Mouse (Mus musculus): ENCODE data around the gene Slc29a3.

DNA sequence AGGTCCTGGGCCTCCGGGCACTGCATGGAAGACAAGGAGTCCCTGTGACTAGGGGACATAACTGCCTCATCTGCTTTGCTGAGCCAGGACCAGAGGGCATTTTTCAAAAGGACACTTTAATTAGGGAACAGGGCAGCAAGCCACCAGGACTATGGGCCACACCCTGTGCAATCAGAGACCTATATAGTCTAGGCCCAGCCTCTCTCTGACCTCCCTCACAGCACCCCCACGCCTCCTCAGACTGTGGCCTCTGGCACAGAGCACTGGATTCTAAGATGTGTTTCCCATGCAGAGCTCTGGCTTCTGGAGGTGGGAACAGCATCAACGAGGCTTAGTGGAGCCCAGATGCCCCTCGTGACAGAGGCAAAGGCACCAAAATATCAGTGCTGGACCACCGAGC is 43.4 kb upstream of the Slc29a3 start:
- TF ChIP-seq CTCF (IDR thresholded peaks at IDR 0.05; ENCODE audit: borderline replicate concordance, insufficient read depth, low read depth, low read length) (no peak), POLR2A (IDR thresholded peaks at IDR 0.05; ENCODE audit: borderline replicate concordance, insufficient read depth, low read length) (no peak)
